Mouse (Mus musculus) monocyte, adult 5-6 weeks (primary cell): Measurements from ENCODE around the gene Gm498. TPM values are rescaled to one million over a fixed set of nuclear protein-coding genes. Genes with fewer than 3 reads are reported as not detected.

Source experiments
- ATAC-seq: fragments of 153-309, 156-312 bp; replicated peaks from 2 replicates; pipeline ENCODE4 v1.8.0; 2017; ENCODE audit warnings: mild to moderate bottlenecking; ENCODE audit not compliant: low TSS enrichment, insufficient number of reproducible peaks, severe bottlenecking, poor library complexity, low FRiP score
- total RNA-seq: library from RNA; stranded (forward); fragments of 200-1000, 200-491, 200-594 nt; gene quantifications from 3 replicates; pipeline ENCODE4 v1.2.3, GENCODE M21; 2017

Gene Gm498
- not detected in 3 replicates for total RNA-seq

- ATAC-seq = no peak
Measured at GRCm38 (mm10) chr7:143866538-143866937, at the start of gene Gm498. Gene Gm498, plus strand, starts transcription at chr7:143866838.

- ATAC-seq = no peak
Measured at GRCm38 (mm10) chr7:143819201-143819600, 47.4 kb upstream of the Gm498 start.

GRCm38 (mm10) chr7:143821241-143821640, 45.4 kb upstream of the Gm498 start:
- no peak for ATAC-seq

- peak; percentile 98 for ATAC-seq
Measured at GRCm38 (mm10) chr7:143822375-143823265, 44.0 kb upstream of the Gm498 start, which contains the start of the genes Nadsyn1 and Dhcr7. Gene Nadsyn1, minus strand, starts transcription at chr7:143822849. Gene Dhcr7, plus strand, starts transcription at chr7:143823145.

GRCm38 (mm10) chr7:143823266-143823605, 43.4 kb upstream of the Gm498 start:
- ATAC-seq = no peak

- no peak for ATAC-seq
Measured at GRCm38 (mm10) chr7:143826985-143827384, 39.7 kb upstream of the Gm498 start.

- ATAC-seq = peak; percentile 96
Measured at GRCm38 (mm10) chr7:143829504-143830331, 36.9 kb upstream of the Gm498 start.

GRCm38 (mm10) chr7:143830399-143830798, 36.2 kb upstream of the Gm498 start:
- no peak for ATAC-seq

GRCm38 (mm10) chr7:143832196-143832595, 34.4 kb upstream of the Gm498 start:
- no peak for ATAC-seq

GRCm38 (mm10) chr7:143832611-143833010, 34.0 kb upstream of the Gm498 start:
- no peak for ATAC-seq

- ATAC-seq = no peak
Measured at GRCm38 (mm10) chr7:143833581-143834190, 33.0 kb upstream of the Gm498 start.

- no peak for ATAC-seq
Measured at GRCm38 (mm10) chr7:143834316-143834715, 32.3 kb upstream of the Gm498 start.

GRCm38 (mm10) chr7:143834972-143835371, 31.7 kb upstream of the Gm498 start:
- ATAC-seq = no peak

- ATAC-seq = no peak
Measured at GRCm38 (mm10) chr7:143837705-143838358, 28.8 kb upstream of the Gm498 start.

- ATAC-seq = no peak
Measured at GRCm38 (mm10) chr7:143840121-143840520, 26.5 kb upstream of the Gm498 start.

- no peak for ATAC-seq
Measured at GRCm38 (mm10) chr7:143841301-143841700, 25.3 kb upstream of the Gm498 start.

- ATAC-seq = no peak
Measured at GRCm38 (mm10) chr7:143848127-143848767, 18.4 kb upstream of the Gm498 start.

GRCm38 (mm10) chr7:143848768-143849482, 17.7 kb upstream of the Gm498 start:
- no peak for ATAC-seq
